Mouse (Mus musculus) hindbrain, embryonic 11.5 days (tissue): Measurements from ENCODE around the gene Podn. TPM values are rescaled to one million over a fixed set of nuclear protein-coding genes. Genes with fewer than 3 reads are reported as not detected.

ENCODE experiments used
- ATAC-seq: fragments of 200-750 bp; cut with Nextera tagmentation; 2 replicates; pipeline ENCODE4 v1.8.0; 2017; ENCODE audit warnings: mild to moderate bottlenecking, moderate TSS enrichment, moderate library complexity; ENCODE audit not compliant: low FRiP score
- DNase-seq: peaks from one replicate; pipeline ENCODE4 v3.0.0-alpha.2; 2015; ENCODE audit warnings: low spot score
- H3K27ac ChIP-seq: fragments of 300-500 bp; sonication (generic); 2 replicates; pipeline ENCODE4 v1.5.1; 2014; ENCODE audit warnings: mild to moderate bottlenecking, low read depth, low read length
- H3K27me3 ChIP-seq: fragments of 300-500 bp; sonication (generic); 2 replicates; pipeline ENCODE4 v1.6.1; 2014; ENCODE audit warnings: mild to moderate bottlenecking, low read length, moderate library complexity, mixed read lengths; ENCODE audit not compliant: control insufficient read depth, insufficient read depth
- H3K36me3 ChIP-seq: fragments of 300-500 bp; sonication (generic); 2 replicates; pipeline ENCODE4 v1.6.1; 2014; ENCODE audit warnings: mild to moderate bottlenecking, low read length, moderate library complexity, mixed read lengths; ENCODE audit not compliant: control insufficient read depth, insufficient read depth
- H3K4me1 ChIP-seq: fragments of 300-500 bp; sonication (generic); replicated peaks from 2 replicates; pipeline ENCODE4 v1.6.1; 2014; ENCODE audit warnings: low read length, mixed read lengths; ENCODE audit not compliant: control insufficient read depth, insufficient read depth
- H3K4me2 ChIP-seq: fragments of 300-500 bp; sonication (generic); replicated peaks from 2 replicates; pipeline ENCODE4 v1.6.1; 2014; ENCODE audit warnings: mild to moderate bottlenecking, low read depth, low read length
- H3K4me3 ChIP-seq: fragments of 300-500 bp; sonication (generic); 2 replicates; pipeline ENCODE4 v1.5.1; 2014; ENCODE audit warnings: low read depth, low read length
- H3K9ac ChIP-seq: fragments of 300-500 bp; sonication (generic); 2 replicates; pipeline ENCODE4 v1.6.1; 2014; ENCODE audit warnings: low read depth, low read length
- H3K9me3 ChIP-seq: fragments of 300-500 bp; sonication (generic); 2 replicates; pipeline ENCODE4 v1.6.1; 2016; ENCODE audit warnings: low read length; ENCODE audit not compliant: control insufficient read depth
- WGBS: fragments of 180-500 bp; shearing (Covaris S2); extraction: QIAGEN DNeasy Blood & Tissue Kit; methylation state at CpG from one replicate; pipeline ENCODE4 v1.1.7; 2014; 5-methylcytosine and 5-hydroxymethylcytosine counted together
- polyA plus RNA-seq: library from polyadenylated mRNA; unstranded; fragments of >200 nt; fragmentation: Nextera tagmentation; extraction: Ambion mirVana; gene quantifications from 2 replicates; pipeline ENCODE4 v1.2.1, GENCODE M21; 2014

Gene Podn
- polyA plus RNA-seq, 1 experiment from 2014 or later = 0.43 TPM

- 18% methylated on average over 2 of the region's 2 CpGs for WGBS
These were observed 116.7 kb downstream of the Podn start for GRCm38 (mm10) chr4:107979530-107979929.

GRCm38 (mm10) chr4:107977593-107977992 is 118.7 kb downstream of the Podn start:
- Histone ChIP-seq H3K9me3 (no peaks in the 10 kb centered on the region), H3K36me3 (no peaks in the 10 kb centered on the region), H3K4me3 (no peak overlapping the region), H3K9ac (no peak overlapping the region), H3K27me3 (no peaks in the 10 kb centered on the region), H3K27ac (no peak overlapping the region), H3K4me2 (no peak overlapping the region), H3K4me1 (no peaks in the 10 kb centered on the region)
- ATAC-seq (no peak), DNase-seq (no peak)
- WGBS = 62% methylated on average over 4 of the region's 4 CpGs

More at GRCm38 (mm10) chr4:107979530-107979929, 116.7 kb downstream of the Podn start:
- Histone ChIP-seq H3K36me3 (no peaks in the 10 kb centered on the region), H3K27me3 (no peaks in the 10 kb centered on the region), H3K27ac (0 out of 2 replicates have a peak overlapping the region, but pooled peaks have one; percentile 1), H3K9ac (no peak overlapping the region), H3K4me3 (no peak overlapping the region), H3K4me1 (no peaks in the 10 kb centered on the region), H3K4me2 (no peak overlapping the region), H3K9me3 (no peaks in the 10 kb centered on the region)
- ATAC-seq (no peak), DNase-seq (peak; percentile 24)

GRCm38 (mm10) chr4:107975004-107975403 is 121.2 kb downstream of the Podn start:
- H3K9me3 ChIP-seq = no peaks in the 10 kb centered on the region
- H3K4me2 ChIP-seq = no peak overlapping the region
- H3K9ac ChIP-seq = no peak overlapping the region
- no peak for ATAC-seq
- H3K36me3 ChIP-seq = no peaks in the 10 kb centered on the region
- no peaks in the 10 kb centered on the region for H3K27me3 ChIP-seq
- no peaks in the 10 kb centered on the region for H3K4me1 ChIP-seq
- no peak overlapping the region for H3K4me3 ChIP-seq
- DNase-seq = no peak
- WGBS = 81% methylated on average over 7 of the region's 7 CpGs
- H3K27ac ChIP-seq = no peak overlapping the region

- WGBS = 78% methylated on average over 11 of the region's 11 CpGs
These were observed 121.7 kb downstream of the Podn start for GRCm38 (mm10) chr4:107974527-107974926.

GRCm38 (mm10) chr4:107971162-107971561 is 125.1 kb downstream of the Podn start:
- H3K36me3 ChIP-seq = no peaks in the 10 kb centered on the region
- H3K9ac ChIP-seq = no peak overlapping the region
- no peaks in the 10 kb centered on the region for H3K27me3 ChIP-seq
- no peaks in the 10 kb centered on the region for H3K4me1 ChIP-seq
- H3K4me3 ChIP-seq = no peak overlapping the region
- no peak for DNase-seq
- no peak for ATAC-seq
- H3K9me3 ChIP-seq = no peaks in the 10 kb centered on the region
- 91% methylated on average over 1 of the region's 1 CpGs for WGBS
- no peak overlapping the region for H3K4me2 ChIP-seq
- H3K27ac ChIP-seq = no peak overlapping the region

More at GRCm38 (mm10) chr4:107974527-107974926, 121.7 kb downstream of the Podn start:
- Histone ChIP-seq H3K4me3 (no peak overlapping the region), H3K9me3 (no peaks in the 10 kb centered on the region), H3K9ac (no peak overlapping the region), H3K36me3 (no peaks in the 10 kb centered on the region), H3K4me1 (no peaks in the 10 kb centered on the region), H3K27ac (no peak overlapping the region), H3K27me3 (no peaks in the 10 kb centered on the region), H3K4me2 (no peak overlapping the region)
- DNase-seq (no peak), ATAC-seq (no peak)

GRCm38 (mm10) chr4:107969781-107970180 is 126.5 kb downstream of the Podn start:
- H3K27me3 ChIP-seq = no peaks in the 10 kb centered on the region
- H3K36me3 ChIP-seq = no peaks in the 10 kb centered on the region
- ATAC-seq = no peak
- no peaks in the 10 kb centered on the region for H3K9me3 ChIP-seq
- DNase-seq = no peak
- no peak overlapping the region for H3K4me2 ChIP-seq
- H3K4me1 ChIP-seq = no peaks in the 10 kb centered on the region
- no peak overlapping the region for H3K27ac ChIP-seq
- no peak overlapping the region for H3K9ac ChIP-seq
- no peak overlapping the region for H3K4me3 ChIP-seq

GRCm38 (mm10) chr4:107967966-107968682 is 128.1 kb downstream of the Podn start, which contains the start of gene Slc1a7:
TSS of gene Slc1a7 (plus strand) at chr4:107968332.
- Histone ChIP-seq H3K27ac (no peak within 1 kb of the TSS), H3K36me3 (no peaks in the 10 kb centered on the region), H3K9ac (no peak within 1 kb of the TSS), H3K4me1 (no peaks in the 10 kb centered on the region), H3K4me2 (no peak within 1 kb of the TSS), H3K27me3 (no peaks in the 10 kb centered on the region), H3K9me3 (no peaks in the 10 kb centered on the region), H3K4me3 (no peak within 1 kb of the TSS)
- WGBS = 85% methylated on average over 16 of the region's 16 CpGs
- DNase-seq (no peak), ATAC-seq (no peak)

GRCm38 (mm10) chr4:107966416-107967109 is 129.7 kb downstream of the Podn start:
- H3K9me3 ChIP-seq = no peaks in the 10 kb centered on the region
- no peaks in the 10 kb centered on the region for H3K36me3 ChIP-seq
- H3K27me3 ChIP-seq = no peaks in the 10 kb centered on the region
- H3K4me2 ChIP-seq = no peak overlapping the region
- no peak overlapping the region for H3K9ac ChIP-seq
- no peaks in the 10 kb centered on the region for H3K4me1 ChIP-seq
- no peak for ATAC-seq
- 57% methylated on average over 5 of the region's 5 CpGs for WGBS
- H3K4me3 ChIP-seq = no peak overlapping the region
- H3K27ac ChIP-seq = no peak overlapping the region
- DNase-seq = no peak
